Mouse (Mus musculus) right cerebral cortex, postnatal 4 days (tissue): ENCODE measurements around the gene Hoxb4.

ENCODE experiments used
- DNase-seq: peaks from one replicate; pipeline ENCODE4 v3.0.0-alpha.2; 2022

Hoxb4 gene

GRCm38 (mm10) chr11:96352691-96353521 is 34.8 kb downstream of the Hoxb4 start:
- no peak for DNase-seq

GRCm38 (mm10) chr11:96353522-96353841 is 35.4 kb downstream of the Hoxb4 start:
- no peak for DNase-seq

- DNase-seq, result no peak
These were observed 35.9 kb downstream of the Hoxb4 start for GRCm38 (mm10) chr11:96353939-96354338.

- no peak for DNase-seq
These were observed 36.3 kb downstream of the Hoxb4 start for GRCm38 (mm10) chr11:96354376-96354775.

- no peak for DNase-seq
These were observed 36.8 kb downstream of the Hoxb4 start for GRCm38 (mm10) chr11:96354801-96355311.

GRCm38 (mm10) chr11:96363807-96364206 is 45.7 kb downstream of the Hoxb4 start:
- no peak for DNase-seq

- no peak for DNase-seq
These were observed 47.5 kb downstream of the Hoxb4 start, which contains the start of gene Hoxb1 for GRCm38 (mm10) chr11:96365441-96366091. Gene Hoxb1, plus strand, starts transcription at chr11:96365752.

- no peak for DNase-seq
These were observed 48.3 kb downstream of the Hoxb4 start for GRCm38 (mm10) chr11:96366092-96367041.

GRCm38 (mm10) chr11:96367141-96367540 is 49.1 kb downstream of the Hoxb4 start:
- DNase-seq, result no peak

GRCm38 (mm10) chr11:96368686-96369085 is 50.6 kb downstream of the Hoxb4 start:
- DNase-seq, result no peak

- DNase-seq, result no peak
These were observed 51.1 kb downstream of the Hoxb4 start for GRCm38 (mm10) chr11:96369140-96369539.
